ENCODE assay signal across 8 mouse cellular contexts in genomic region chr1:191817418-191818144, GRCm38 (mm10). TPM values are rescaled to one million over a fixed set of nuclear protein-coding genes. Genes with fewer than 3 reads are reported as not detected.
A peak's percentile ranks its signal among the peaks of the same experiment; 100 is the strongest.
DNase-seq lines count a peak whose midpoint lies in the region; ATAC-seq and TF ChIP-seq lines count a peak whose summit lies in the region.

No protein-coding gene starts in this region.

- no peak overlapping the region for H3K4me3 ChIP-seq in gastrocnemius, adult 2 months

- intact Hi-C loops in gastrocnemius, adult 2 months (cut with DNase I): loop anchor here (2.0 kb wide), 1 partner anchor 241 kb away; no protein-coding TSS in a partner anchor

- H3K27ac ChIP-seq in gastrocnemius, adult 2 months: no peak overlapping the region

- ATAC-seq in activated CD4-positive, CD25-positive, alpha-beta regulatory T cell, adult 4 months: peak; percentile 60

- peak; percentile 89 for DNase-seq in cerebellum, postnatal 4 days (ENCODE audit: low spot score in 2 of 2)
- peak; percentile 88 for DNase-seq in gastrocnemius, adult 2 months
- DNase-seq in induced T-regulatory cell, adult 2 months (ENCODE audit: low read depth): peak; percentile 91
- peak; percentile 63 to 79 for DNase-seq in left cerebral cortex, adult 8-10 months (ENCODE audit: low spot score in 2 of 2)
- peak; percentile 92 for DNase-seq in mesoderm, embryonic 11.5 days (ENCODE audit: low read depth, low spot score)
- peak; percentile 84 for DNase-seq in right cerebral cortex, postnatal 25 days
- DNase-seq in urinary bladder, postnatal 25 days (ENCODE audit: low spot score): peak; percentile 85

- peak; percentile 99 for TF ChIP-seq CTCF in gastrocnemius, adult 2 months (IDR thresholded peaks at IDR 0.05)

RNA-seq across cellular contexts. Expression of gene Nek2, which starts 3.7 kb away (rescaled TPM):
- polyA plus RNA-seq in activated CD4-positive, CD25-positive, alpha-beta regulatory T cell, adult 4 months (2017; shearing (Covaris generic)): 1 to 10 TPM; 4.4 to 5.0 TPM
- total RNA-seq in gastrocnemius, adult 2 months (2021): under 1 TPM; 0.26 to 0.33 TPM
- 1 to 10 TPM; 1.1 to 2.2 (median 1.4) TPM for total RNA-seq in left cerebral cortex, adult 8-10 months (2022)
